In the genomic region with DNA sequence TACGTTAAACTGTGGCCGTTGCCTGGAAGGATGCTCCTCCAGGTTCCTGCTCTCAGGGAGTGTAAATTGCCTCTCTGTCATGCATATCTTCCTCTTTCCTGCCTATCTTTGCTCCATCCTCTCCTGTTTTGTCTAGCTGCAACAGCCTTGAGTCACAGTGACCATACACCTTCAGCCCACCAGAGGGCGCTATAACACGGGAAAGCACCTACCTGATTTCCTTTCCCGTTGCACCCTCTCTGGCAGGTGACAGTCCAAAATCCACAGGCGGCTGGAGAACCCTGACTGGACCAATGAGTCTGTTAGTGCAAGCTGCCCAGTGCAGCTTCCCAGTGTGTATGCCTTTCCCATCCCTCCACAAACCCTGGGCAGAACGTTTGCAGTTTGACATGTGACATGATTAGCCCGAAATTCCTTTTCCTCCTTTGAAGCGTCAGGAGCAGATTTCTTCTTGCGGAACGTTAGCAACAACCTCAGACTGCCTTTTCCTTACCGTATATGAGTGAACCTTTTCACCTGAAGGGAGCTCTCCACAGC, we compare ENCODE assay signal across 9 mouse cellular contexts. TPM values are rescaled to one million over a fixed set of nuclear protein-coding genes. Genes with fewer than 3 reads are reported as not detected.
DNase-seq lines count a peak whose midpoint lies in the region; TF ChIP-seq lines count a peak whose summit lies in the region.
"Had no signal": no experiment of that assay in that cellular context is flagged by ENCODE, and none has a peak within 500 bp of the region (broad histone marks: within the 10 kb centered on the region; RNA-seq: fewer than 3 reads in every experiment).

No protein-coding gene starts in this region.

- DNase-seq in adrenal gland, adult 2 months: peak; percentile 80
- DNase-seq in heart, adult 2 months: peak; percentile 73 to 85
- DNase-seq in large intestine, adult 2 months (ENCODE audit: low read depth, low spot score): peak; percentile 46
- peak; percentile 88 for DNase-seq in lung, postnatal 10 days
- peak; percentile 87 for DNase-seq in right cerebral cortex, postnatal 14 days
- peak; percentile 42 for DNase-seq in yolk sac, embryonic 10.5 days (ENCODE audit: low spot score)

- no peak for TF ChIP-seq POLR2A in cortical plate, adult 2 months (IDR thresholded peaks at IDR 0.05; ENCODE audit: extremely low read depth, insufficient read depth, low read length)
- no peak for TF ChIP-seq POLR2A in heart, adult 2 months (IDR thresholded peaks at IDR 0.05; ENCODE audit: insufficient read depth, low read depth, low read length)

- H3K4me1 ChIP-seq in E14TG2a.4 (replicated peaks; ENCODE audit: low read depth, low read length): peaks cover 41% of the 10 kb centered on the region
- peaks cover 1% of the 10 kb centered on the region; the same call in 1 of the 2 replicates for H3K4me1 ChIP-seq in cortical plate, adult 2 months (ENCODE audit: control insufficient read depth, insufficient read depth, low read length)
- H3K4me1 ChIP-seq in heart, adult 2 months (ENCODE audit: control insufficient read depth, insufficient read depth, low read length): peaks cover 19% of the 10 kb centered on the region

- TF ChIP-seq EP300 in heart, adult 2 months (IDR thresholded peaks at IDR 0.05; ENCODE audit: insufficient read depth, low read depth, low read length): peak; percentile 88

- no peak overlapping the region for H3K9ac ChIP-seq in heart, adult 2 months (ENCODE audit: low read depth, low read length)
- H3K9ac ChIP-seq: limb, embryonic 15.5 days had no signal

- H3K27me3 ChIP-seq in E14TG2a.4 (ENCODE audit: insufficient read depth, low read length): 0 out of 2 replicates have a peak, but pooled peaks cover 5% of the 10 kb centered on the region
- no peaks in the 10 kb centered on the region for H3K27me3 ChIP-seq in heart, adult 2 months (ENCODE audit: control insufficient read depth, insufficient read depth, low read length)
- H3K27me3 ChIP-seq: limb, embryonic 15.5 days had no signal

- intact Hi-C loops in heart, adult 2 months (cut with DNase I): loop anchor here (1.0 to 5.0 kb wide), 2 partner anchors 176 to 425 kb away; no protein-coding TSS in a partner anchor

- WGBS in heart, adult 2 months: 16% methylated on average over 12 of the region's 12 CpGs
- 28% methylated on average over 12 of the region's 12 CpGs for WGBS in large intestine, adult 2 months

- H3K79me2 ChIP-seq in heart, adult 2 months (replicated peaks; ENCODE audit: control insufficient read depth, insufficient read depth, low read length): no peaks in the 10 kb centered on the region

- H3K9me3 ChIP-seq in E14TG2a.4 (ENCODE audit: low read length): no peaks in the 10 kb centered on the region
- H3K9me3 ChIP-seq: limb, embryonic 15.5 days had no signal

- no peaks in the 10 kb centered on the region for H3K36me3 ChIP-seq in E14TG2a.4 (ENCODE audit: insufficient read depth, low read length)
- H3K36me3 ChIP-seq in heart, adult 2 months (ENCODE audit: control insufficient read depth, insufficient read depth, low read length): no peaks in the 10 kb centered on the region
- H3K36me3 ChIP-seq: limb, embryonic 15.5 days had no signal

- peak; percentile 91 for TF ChIP-seq CTCF in E14TG2a.4 (conservative IDR thresholded peaks at IDR 0.05; ENCODE audit: low read length)
- TF ChIP-seq CTCF in cortical plate, adult 2 months (IDR thresholded peaks at IDR 0.05; ENCODE audit: extremely low read depth, insufficient read depth, low read length): peak; percentile 98
- no peak for TF ChIP-seq CTCF in heart, adult 2 months (IDR thresholded peaks at IDR 0.05)

- H3K27ac ChIP-seq in cortical plate, adult 2 months (ENCODE audit: insufficient read depth, low read length): no peak overlapping the region
- H3K27ac ChIP-seq in heart, adult 2 months: peak overlapping the region; percentile 87
- H3K27ac ChIP-seq: limb, embryonic 15.5 days had no signal

- no peak overlapping the region for H3K4me3 ChIP-seq in E14TG2a.4 (replicated peaks; ENCODE audit: low read length)
- no peak overlapping the region for H3K4me3 ChIP-seq in cortical plate, adult 2 months (ENCODE audit: insufficient read depth, low read length)
- no peak overlapping the region for H3K4me3 ChIP-seq in heart, adult 2 months
- H3K4me3 ChIP-seq: limb, embryonic 15.5 days had no signal

RNA-seq across cellular contexts. Expression of a gene that starts 48.1 kb away (rescaled TPM):
- 10 to 100 TPM; 31.7 to 48.5 TPM for total RNA-seq in adrenal gland, adult 2 months (2021)
- polyA plus RNA-seq in adrenal gland, adult 2 months (2012; rRNA removed): 142 and 152 TPM in 2 replicates
- 53.4 and 56.8 TPM in 2 replicates for polyA plus RNA-seq in cortical plate, adult 2 months (2012; rRNA removed)
- 1 to 10 TPM; 3.9 to 5.0 TPM for total RNA-seq in heart, adult 2 months (2021)
- 4.6 and 4.7 TPM in 2 replicates for polyA plus RNA-seq in heart, adult 2 months (2012; rRNA removed)
- 13.7 and 16.0 TPM in 2 replicates for polyA plus RNA-seq in large intestine, adult 2 months (2012; rRNA removed)
